Mouse (Mus musculus): Measurements from ENCODE around the gene Dct.

Dct gene

DNA sequence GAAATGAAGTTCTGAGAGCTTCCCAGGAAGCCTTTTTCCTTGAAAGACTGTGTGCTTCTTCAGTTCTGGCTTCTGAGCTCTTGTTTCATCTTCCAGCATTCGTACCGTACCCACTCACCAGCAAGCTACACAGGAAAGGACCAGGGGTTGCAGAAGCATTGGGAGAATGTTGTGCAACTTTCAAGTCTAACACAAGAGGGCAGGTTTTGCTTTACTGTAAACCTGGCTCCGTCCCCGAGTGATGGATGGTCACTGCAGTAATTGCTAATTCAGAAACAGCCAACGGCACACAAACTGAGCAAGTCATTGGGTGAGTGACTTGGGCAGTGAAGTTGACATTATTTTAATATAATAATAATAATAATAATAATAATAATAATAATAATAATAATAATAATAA lies 46.3 kb downstream of the Dct start:
- no peak for TF ChIP-seq GATA4 (IDR thresholded peaks at IDR 0.05; ENCODE audit: insufficient replicate concordance, low read length)

DNA sequence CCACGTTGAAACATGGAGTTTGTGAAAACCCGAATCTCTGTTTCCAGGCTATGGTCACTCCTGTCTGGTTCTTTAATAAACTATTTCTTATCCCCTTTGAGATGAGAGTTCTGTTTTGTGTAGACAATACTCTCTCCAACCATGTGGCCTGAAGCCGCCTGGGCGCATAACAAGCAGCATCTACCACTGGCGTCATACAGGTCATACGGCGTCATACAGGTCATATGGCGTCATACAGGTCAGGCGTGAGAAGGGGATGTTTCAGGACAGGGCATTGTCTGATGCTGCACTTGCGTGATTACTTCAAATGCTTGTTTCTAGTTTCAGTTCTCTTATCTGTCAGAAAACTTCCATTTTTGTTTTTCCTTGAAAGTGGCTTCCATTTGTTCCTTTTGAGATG lies 47.6 kb downstream of the Dct start:
- TF ChIP-seq GATA4 (IDR thresholded peaks at IDR 0.05; ENCODE audit: insufficient replicate concordance, low read length), result no peak

DNA sequence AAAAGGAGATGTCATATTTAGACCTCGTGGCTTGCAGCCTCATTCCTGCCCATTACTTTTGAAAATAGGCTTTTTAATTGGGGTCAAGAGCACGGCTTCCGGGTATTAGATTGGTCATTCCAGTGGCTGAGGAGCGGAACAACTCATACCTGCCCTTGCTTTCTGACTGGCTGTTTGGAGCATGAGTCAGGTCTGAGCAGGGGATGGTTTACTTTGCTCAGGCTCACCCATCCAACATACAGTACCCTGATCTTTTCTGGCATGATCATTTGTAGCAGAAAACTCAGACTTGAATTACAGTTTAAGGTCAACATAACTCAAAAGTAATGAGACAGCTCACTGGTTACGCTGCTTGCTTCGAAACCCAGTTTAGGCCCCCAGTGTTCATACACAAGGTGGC lies 58.2 kb downstream of the Dct start:
- TF ChIP-seq GATA4 (IDR thresholded peaks at IDR 0.05; ENCODE audit: insufficient replicate concordance, low read length), result no peak

DNA sequence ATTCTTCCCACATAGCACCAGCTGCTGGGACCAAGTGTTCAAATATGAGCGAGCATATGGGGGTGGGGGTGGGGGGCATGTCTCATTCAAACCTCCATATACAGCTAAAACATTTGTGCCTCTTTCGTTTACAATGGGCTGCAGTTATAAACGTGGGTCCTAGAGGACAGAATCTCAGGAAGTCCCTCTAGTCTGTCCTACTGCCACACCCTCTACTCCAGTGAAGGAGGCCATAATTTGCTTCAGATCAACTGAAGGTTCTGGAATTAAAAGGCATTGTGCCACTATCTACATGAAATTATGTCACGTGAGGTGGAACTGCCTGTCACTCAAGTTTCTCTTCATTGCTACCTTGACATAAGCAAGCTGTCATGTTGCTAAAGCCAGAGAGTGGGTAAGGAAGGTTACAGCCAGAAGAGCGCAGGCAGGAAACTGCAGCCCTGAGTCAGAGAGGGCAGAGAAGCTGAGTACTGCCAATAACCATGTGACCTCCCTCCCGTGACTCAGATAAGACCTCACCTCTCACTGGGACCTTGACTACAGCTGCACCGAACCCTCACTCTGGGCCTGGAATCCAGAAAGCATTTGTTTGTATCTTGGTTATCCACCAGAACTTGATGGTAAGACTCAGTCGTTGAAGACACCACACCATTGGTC lies 59.3 kb downstream of the Dct start:
- no peak for TF ChIP-seq GATA4 (IDR thresholded peaks at IDR 0.05; ENCODE audit: insufficient replicate concordance, low read length)

DNA sequence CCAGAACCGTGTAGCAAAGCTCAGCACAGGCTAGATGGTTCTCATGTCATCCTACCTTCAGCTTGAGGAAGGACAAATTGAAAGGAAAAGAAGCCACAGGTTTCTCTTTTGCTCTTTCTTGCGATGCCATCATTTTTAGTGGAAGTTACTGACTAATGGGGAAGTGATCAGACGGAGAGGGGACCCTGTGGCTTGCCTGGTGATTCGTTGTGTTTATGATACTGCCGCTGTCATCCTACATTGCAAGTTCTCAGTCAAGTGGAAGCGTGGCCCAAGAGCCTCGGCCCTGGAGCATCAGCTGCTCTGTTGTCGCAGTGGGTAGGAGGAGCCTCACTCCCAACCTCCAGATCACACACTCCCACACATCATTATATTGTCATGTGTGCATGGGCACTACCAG lies 61.8 kb downstream of the Dct start:
- no peak for TF ChIP-seq GATA4 (IDR thresholded peaks at IDR 0.05; ENCODE audit: insufficient replicate concordance, low read length)

DNA sequence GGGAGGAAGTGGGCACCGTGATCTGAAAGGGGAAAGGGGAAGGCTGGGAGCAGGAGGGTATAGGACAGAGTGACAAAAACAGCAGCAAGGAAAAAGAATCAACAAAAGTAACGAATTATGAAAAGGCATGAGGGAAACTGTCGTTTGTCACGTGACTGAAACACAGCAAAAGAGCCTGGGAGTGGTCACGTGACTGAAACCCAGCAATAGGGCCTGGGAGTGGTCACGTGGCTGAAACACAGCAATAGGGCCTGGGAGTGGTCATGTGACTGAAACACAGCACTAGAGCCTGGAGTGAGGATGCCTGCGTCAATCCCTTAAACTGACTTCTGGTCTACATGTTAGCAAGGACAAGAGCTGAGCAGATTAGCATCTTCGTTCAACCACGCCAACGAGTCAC lies 63.6 kb downstream of the Dct start:
- TF ChIP-seq GATA4 (IDR thresholded peaks at IDR 0.05; ENCODE audit: insufficient replicate concordance, low read length), result no peak

DNA sequence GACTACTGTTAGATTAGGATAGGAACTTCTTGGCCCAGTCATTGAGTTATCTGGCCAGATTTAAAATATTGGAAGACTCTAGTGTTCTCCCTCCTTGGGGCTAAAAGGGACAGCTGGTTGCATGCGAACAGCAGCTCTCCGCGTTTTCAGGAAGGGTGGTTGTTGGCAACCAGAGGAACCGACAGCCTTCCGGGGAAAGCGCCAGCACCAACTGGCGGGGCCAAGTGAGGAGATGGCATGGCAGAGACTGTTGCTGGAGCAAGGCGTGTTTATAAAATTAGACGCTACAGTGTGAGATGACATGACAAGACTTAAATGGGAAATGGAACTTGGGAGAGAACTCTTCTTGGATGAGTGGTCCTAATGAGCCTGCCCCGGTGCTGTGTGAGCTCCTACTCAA lies 70.5 kb downstream of the Dct start:
- no peak for TF ChIP-seq GATA4 (IDR thresholded peaks at IDR 0.05; ENCODE audit: insufficient replicate concordance, low read length)

DNA sequence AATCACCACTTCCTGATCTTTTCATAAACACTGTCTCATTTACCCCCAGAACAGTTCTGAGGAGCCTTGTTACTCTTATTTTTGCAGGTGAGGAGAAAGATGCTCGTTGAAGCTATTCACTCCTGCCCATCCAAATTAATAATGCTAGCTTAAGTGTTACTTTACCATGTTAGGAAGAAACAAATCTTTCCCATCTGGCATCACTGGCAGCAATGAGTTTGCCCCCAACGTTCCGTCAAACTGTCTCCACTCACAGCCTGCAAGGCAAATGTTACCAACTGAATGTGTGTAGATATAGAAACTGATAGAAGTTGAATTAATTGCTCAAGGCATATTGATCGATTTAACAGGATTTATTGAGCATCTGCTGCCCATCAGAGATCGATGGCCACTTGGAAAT lies 79.5 kb downstream of the Dct start:
- TF ChIP-seq GATA4 (IDR thresholded peaks at IDR 0.05; ENCODE audit: insufficient replicate concordance, low read length), result no peak

All from liver, adult (tissue).